Mouse (Mus musculus) midbrain, embryonic 13.5 days (tissue): Measurements from ENCODE around the gene Slc29a3. TPM values are rescaled to one million over a fixed set of nuclear protein-coding genes. Genes with fewer than 3 reads are reported as not detected.

Experiments used
- ATAC-seq: fragments of 200-750 bp; cut with Nextera tagmentation; 2 replicates; pipeline ENCODE4 v1.8.0; 2017; ENCODE audit warnings: mild to moderate bottlenecking, moderate TSS enrichment, moderate library complexity
- H3K27ac ChIP-seq: fragments of 300-500 bp; sonication (generic); 2 replicates; pipeline ENCODE4 v1.5.1; 2015; ENCODE audit warnings: inconsistent platforms, mild to moderate bottlenecking, moderate library complexity
- H3K27me3 ChIP-seq: fragments of 300-500 bp; sonication (generic); 2 replicates; pipeline ENCODE4 v1.6.1; 2015; ENCODE audit warnings: mild to moderate bottlenecking, inconsistent platforms
- H3K36me3 ChIP-seq: fragments of 300-500 bp; sonication (generic); 2 replicates; pipeline ENCODE4 v1.6.1; 2015; ENCODE audit warnings: mild to moderate bottlenecking, inconsistent platforms
- H3K4me1 ChIP-seq: fragments of 300-500 bp; sonication (generic); replicated peaks from 2 replicates; pipeline ENCODE4 v1.6.1; 2015; ENCODE audit warnings: inconsistent platforms
- H3K4me2 ChIP-seq: fragments of 300-500 bp; sonication (generic); replicated peaks from 2 replicates; pipeline ENCODE4 v1.6.1; 2015; ENCODE audit warnings: moderate library complexity, mild to moderate bottlenecking, inconsistent platforms
- H3K4me3 ChIP-seq: fragments of 300-500 bp; sonication (generic); replicated peaks from 2 replicates; pipeline ENCODE4 v1.5.1; 2015; ENCODE audit warnings: mild to moderate bottlenecking, inconsistent platforms
- H3K9ac ChIP-seq: fragments of 300-500 bp; sonication (generic); replicated peaks from 2 replicates; pipeline ENCODE4 v1.6.1; 2015; ENCODE audit warnings: mild to moderate bottlenecking, inconsistent platforms
- H3K9me3 ChIP-seq: fragments of 300-500 bp; sonication (generic); 2 replicates; pipeline ENCODE4 v1.6.1; 2016; ENCODE audit warnings: mild to moderate bottlenecking, inconsistent platforms
- WGBS: fragments of 180-500 bp; shearing (Covaris S2); methylation state at CpG from one replicate; pipeline ENCODE4 v1.1.7; 2015; 5-methylcytosine and 5-hydroxymethylcytosine counted together
- polyA plus RNA-seq: library from polyadenylated mRNA; unstranded; fragments of >200 nt; fragmentation: Nextera tagmentation; extraction: Ambion mirVana; gene quantifications from 2 replicates; pipeline ENCODE4 v1.2.1, GENCODE M21; 2015

Gene Slc29a3
- 10.3 and 14.0 TPM in 2 replicates for polyA plus RNA-seq

- Histone ChIP-seq H3K9ac (peak within 1 kb of the TSS; percentile 69), H3K27ac (peak within 1 kb of the TSS; percentile 41), H3K27me3 (no peaks in the 10 kb centered on the region), H3K4me2 (peak within 1 kb of the TSS; percentile 59), H3K4me1 (peaks cover 40% of the 10 kb centered on the region), H3K9me3 (no peaks in the 10 kb centered on the region), H3K4me3 (peak within 1 kb of the TSS; percentile 54), H3K36me3 (peaks cover 11% of the 10 kb centered on the region; the same call in 1 of the 2 replicates)
- 5% methylated on average over 41 of the region's 41 CpGs for WGBS
- ATAC-seq, result peak; percentile 92
Observed at GRCm38 (mm10) chr10:60752040-60753020, at the start of gene Slc29a3. Slc29a3 (minus strand) TSS chr10:60752794.

GRCm38 (mm10) chr10:60801898-60802412 lies 49.4 kb upstream of the Slc29a3 start:
- Histone ChIP-seq H3K36me3 (no peaks in the 10 kb centered on the region), H3K27me3 (peaks cover 23% of the 10 kb centered on the region; the same call in 1 of the 2 replicates), H3K4me1 (peaks cover 47% of the 10 kb centered on the region), H3K27ac (no peak overlapping the region), H3K9me3 (no peaks in the 10 kb centered on the region), H3K9ac (no peak overlapping the region), H3K4me3 (no peak overlapping the region), H3K4me2 (no peak overlapping the region)
- no peak for ATAC-seq
- 63% methylated on average over 12 of the region's 12 CpGs for WGBS

DNA sequence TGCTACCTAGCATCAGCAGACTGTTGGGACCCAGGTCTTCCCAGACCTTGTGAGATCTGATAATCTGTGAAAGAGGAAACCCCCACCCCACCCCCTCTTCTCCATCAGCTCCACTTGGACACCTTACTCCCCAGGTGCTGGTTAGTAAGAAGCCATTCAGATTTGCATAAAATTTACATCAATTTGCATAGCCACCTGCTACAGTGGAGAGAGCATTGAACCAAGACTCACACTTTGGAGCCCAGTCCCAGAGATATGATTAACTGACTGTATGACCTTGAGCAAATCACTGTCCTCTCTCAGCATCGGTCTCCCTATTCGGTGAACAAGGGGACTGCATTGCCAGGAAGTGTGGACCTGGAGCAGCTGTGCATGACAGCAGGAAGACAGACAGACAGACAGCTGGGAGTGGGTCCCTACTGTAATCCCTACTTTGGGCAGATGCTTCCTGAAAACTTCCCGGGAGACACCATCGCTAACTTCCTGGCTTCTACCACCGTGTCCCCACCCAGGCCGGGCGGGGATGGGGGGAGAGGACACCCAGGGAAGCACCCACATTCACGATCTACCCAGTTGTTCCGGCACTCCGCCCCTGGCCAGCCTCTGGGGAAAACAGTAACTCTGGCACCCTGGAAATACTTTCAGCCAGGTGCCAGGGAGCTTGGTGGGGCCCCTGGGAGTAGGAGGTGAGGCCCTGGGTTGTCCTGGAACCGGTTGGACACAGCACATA lies 48.7 kb upstream of the Slc29a3 start:
- Histone ChIP-seq H3K4me1 (peaks cover 42% of the 10 kb centered on the region), H3K9me3 (no peaks in the 10 kb centered on the region), H3K27ac (no peak overlapping the region), H3K27me3 (peaks cover 23% of the 10 kb centered on the region; the same call in 1 of the 2 replicates), H3K4me3 (no peak overlapping the region), H3K4me2 (no peak overlapping the region), H3K9ac (no peak overlapping the region), H3K36me3 (no peaks in the 10 kb centered on the region)
- ATAC-seq, result no peak
- WGBS, result 29% methylated on average over 11 of the region's 11 CpGs

DNA sequence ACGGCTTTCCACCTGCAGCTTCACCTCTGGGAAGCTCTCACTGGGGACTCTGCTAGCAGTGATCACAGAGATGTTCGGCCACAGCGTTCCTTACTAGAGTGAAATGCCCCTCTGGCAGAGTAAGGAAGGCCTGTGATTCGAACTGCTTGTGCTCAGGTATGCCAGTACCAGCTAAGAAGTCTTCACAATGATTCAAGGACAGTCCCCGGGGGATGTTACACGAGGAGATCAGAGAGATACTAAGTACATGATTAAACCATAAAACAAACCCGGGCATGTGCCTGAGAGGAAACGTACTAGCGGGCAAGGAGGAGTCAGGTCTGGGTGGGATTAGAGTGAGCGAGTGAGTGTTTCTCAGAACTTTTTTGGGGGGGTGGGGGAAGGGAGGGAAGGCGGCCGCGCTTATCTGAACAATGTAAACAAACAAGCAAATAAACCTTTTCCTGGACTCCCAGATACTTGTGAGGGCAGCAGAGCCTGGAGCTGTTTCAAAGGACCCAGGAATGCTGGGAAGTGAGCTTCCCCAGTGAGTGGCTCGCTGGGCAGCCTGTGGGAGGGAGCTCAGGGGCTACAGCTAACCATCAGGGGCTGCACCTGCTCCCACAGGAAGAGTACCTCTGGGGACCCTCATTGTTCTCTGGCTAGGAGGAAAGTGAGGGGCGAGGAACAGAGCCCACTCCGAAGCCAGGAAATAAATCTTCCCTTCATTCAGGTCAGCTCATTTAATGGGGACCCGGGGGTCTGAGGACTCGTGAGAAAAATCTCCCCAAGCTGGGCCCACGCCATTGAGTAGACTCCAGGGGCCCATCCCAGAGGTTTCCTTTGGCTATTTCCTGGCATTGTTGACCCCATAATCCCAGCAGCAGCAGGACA lies 47.9 kb upstream of the Slc29a3 start:
- H3K27ac ChIP-seq, result no peak overlapping the region
- 18% methylated on average over 19 of the region's 19 CpGs for WGBS
- peaks cover 23% of the 10 kb centered on the region; the same call in 1 of the 2 replicates for H3K27me3 ChIP-seq
- H3K9me3 ChIP-seq, result no peaks in the 10 kb centered on the region
- ATAC-seq, result no peak
- H3K9ac ChIP-seq, result no peak overlapping the region
- no peak overlapping the region for H3K4me2 ChIP-seq
- H3K4me3 ChIP-seq, result no peak overlapping the region
- peaks cover 34% of the 10 kb centered on the region for H3K4me1 ChIP-seq
- no peaks in the 10 kb centered on the region for H3K36me3 ChIP-seq

- no peaks in the 10 kb centered on the region for H3K36me3 ChIP-seq
- WGBS, result 89% methylated on average over 14 of the region's 14 CpGs
- peaks cover 37% of the 10 kb centered on the region for H3K4me1 ChIP-seq
- no peak overlapping the region for H3K4me3 ChIP-seq
- no peak overlapping the region for H3K4me2 ChIP-seq
- peaks cover 24% of the 10 kb centered on the region; the same call in 1 of the 2 replicates for H3K27me3 ChIP-seq
- no peak overlapping the region for H3K9ac ChIP-seq
- H3K9me3 ChIP-seq, result no peaks in the 10 kb centered on the region
- H3K27ac ChIP-seq, result no peak overlapping the region
- ATAC-seq, result no peak
Observed at GRCm38 (mm10) chr10:60797682-60798422, 45.3 kb upstream of the Slc29a3 start.

GRCm38 (mm10) chr10:60796474-60796873 lies 43.9 kb upstream of the Slc29a3 start:
- Histone ChIP-seq H3K36me3 (no peaks in the 10 kb centered on the region), H3K4me1 (peaks cover 33% of the 10 kb centered on the region), H3K27me3 (peaks cover 21% of the 10 kb centered on the region; the same call in 1 of the 2 replicates), H3K9ac (no peak overlapping the region), H3K27ac (no peak overlapping the region), H3K9me3 (no peaks in the 10 kb centered on the region), H3K4me2 (no peak overlapping the region), H3K4me3 (no peak overlapping the region)
- 88% methylated on average over 7 of the region's 7 CpGs for WGBS
- ATAC-seq, result no peak

DNA sequence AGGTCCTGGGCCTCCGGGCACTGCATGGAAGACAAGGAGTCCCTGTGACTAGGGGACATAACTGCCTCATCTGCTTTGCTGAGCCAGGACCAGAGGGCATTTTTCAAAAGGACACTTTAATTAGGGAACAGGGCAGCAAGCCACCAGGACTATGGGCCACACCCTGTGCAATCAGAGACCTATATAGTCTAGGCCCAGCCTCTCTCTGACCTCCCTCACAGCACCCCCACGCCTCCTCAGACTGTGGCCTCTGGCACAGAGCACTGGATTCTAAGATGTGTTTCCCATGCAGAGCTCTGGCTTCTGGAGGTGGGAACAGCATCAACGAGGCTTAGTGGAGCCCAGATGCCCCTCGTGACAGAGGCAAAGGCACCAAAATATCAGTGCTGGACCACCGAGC lies 43.4 kb upstream of the Slc29a3 start:
- Histone ChIP-seq H3K4me1 (peaks cover 29% of the 10 kb centered on the region), H3K9me3 (no peaks in the 10 kb centered on the region), H3K9ac (no peak overlapping the region), H3K27me3 (peaks cover 21% of the 10 kb centered on the region; the same call in 1 of the 2 replicates), H3K4me2 (no peak overlapping the region), H3K4me3 (no peak overlapping the region), H3K36me3 (no peaks in the 10 kb centered on the region), H3K27ac (no peak overlapping the region)
- WGBS, result 81% methylated on average over 5 of the region's 5 CpGs
- no peak for ATAC-seq

GRCm38 (mm10) chr10:60794792-60795191 lies 42.2 kb upstream of the Slc29a3 start:
- WGBS, result 54% methylated on average over 8 of the region's 8 CpGs
- H3K4me1 ChIP-seq, result peaks cover 17% of the 10 kb centered on the region
- H3K9ac ChIP-seq, result no peak overlapping the region
- H3K36me3 ChIP-seq, result no peaks in the 10 kb centered on the region
- H3K27ac ChIP-seq, result no peak overlapping the region
- H3K4me2 ChIP-seq, result no peak overlapping the region
- no peak overlapping the region for H3K4me3 ChIP-seq
- H3K9me3 ChIP-seq, result no peaks in the 10 kb centered on the region
- ATAC-seq, result no peak
- H3K27me3 ChIP-seq, result peaks cover 21% of the 10 kb centered on the region; the same call in 1 of the 2 replicates

GRCm38 (mm10) chr10:60794374-60794773 lies 41.8 kb upstream of the Slc29a3 start:
- Histone ChIP-seq H3K36me3 (no peaks in the 10 kb centered on the region), H3K4me3 (no peak overlapping the region), H3K4me1 (peaks cover 17% of the 10 kb centered on the region), H3K27me3 (peaks cover 17% of the 10 kb centered on the region; the same call in 1 of the 2 replicates), H3K9ac (no peak overlapping the region), H3K9me3 (no peaks in the 10 kb centered on the region), H3K27ac (no peak overlapping the region), H3K4me2 (no peak overlapping the region)
- WGBS, result 41% methylated on average over 11 of the region's 11 CpGs
- peak; percentile 44; the same call in 1 of the 2 replicates for ATAC-seq

- H3K4me3 ChIP-seq, result no peak overlapping the region
- H3K27ac ChIP-seq, result no peak overlapping the region
- H3K9me3 ChIP-seq, result no peaks in the 10 kb centered on the region
- no peak overlapping the region for H3K9ac ChIP-seq
- H3K4me2 ChIP-seq, result no peak overlapping the region
- peaks cover 19% of the 10 kb centered on the region for H3K4me1 ChIP-seq
- peaks cover 9% of the 10 kb centered on the region; the same call in 1 of the 2 replicates for H3K27me3 ChIP-seq
- H3K36me3 ChIP-seq, result no peaks in the 10 kb centered on the region
- no peak for ATAC-seq
- WGBS, result 9% methylated on average over 11 of the region's 11 CpGs
Observed at GRCm38 (mm10) chr10:60792841-60793240, 40.2 kb upstream of the Slc29a3 start.
